Mouse (Mus musculus) ES-E14 (cell line): ENCODE data around the gene Syngr1.

ENCODE experiments used
- CHD2 ChIP-seq: IDR thresholded peaks from 2 replicates; pipeline ENCODE4 v1.6.1; 2014; ENCODE audit warnings: mild to moderate bottlenecking, low read depth, low read length, inconsistent platforms
- HCFC1 ChIP-seq: IDR thresholded peaks from 2 replicates; pipeline ENCODE4 v1.6.1; 2012; ENCODE audit warnings: low read length, inconsistent platforms, borderline replicate concordance; ENCODE audit not compliant: insufficient read depth
- MAFK ChIP-seq: IDR thresholded peaks from 2 replicates; pipeline ENCODE4 v1.6.1; 2014; ENCODE audit warnings: mild to moderate bottlenecking, low read depth, low read length, inconsistent platforms; ENCODE audit not compliant: insufficient read depth
- ZC3H11A ChIP-seq: IDR thresholded peaks from 2 replicates; pipeline ENCODE4 v1.6.1; 2012; ENCODE audit warnings: low read depth, mild to moderate bottlenecking, inconsistent platforms, low read length, borderline replicate concordance
- ZNF384 ChIP-seq: IDR thresholded peaks from 2 replicates; pipeline ENCODE4 v1.6.1; 2012; ENCODE audit warnings: low read depth, low read length, inconsistent platforms

GRCm38 (mm10) chr15:80158001-80158706 lies 67.0 kb downstream of the Syngr1 start:
- no peak for TF ChIP-seq HCFC1
- no peak for TF ChIP-seq CHD2
- no peak for TF ChIP-seq ZNF384
- no peak for TF ChIP-seq MAFK
- no peak for TF ChIP-seq ZC3H11A
